Mouse (Mus musculus) heart, postnatal 0 days (tissue): ENCODE data around the gene Chst14.

Experiments used
- CTCF ChIP-seq: IDR thresholded peaks from 2 replicates; pipeline ENCODE4 v1.5.1; 2016; ENCODE audit warnings: antibody characterized with exemption, control low read depth, low read depth
- EP300 ChIP-seq: IDR thresholded peaks from 2 replicates; pipeline ENCODE4 v1.6.1; 2016; ENCODE audit warnings: antibody characterized with exemption, low read depth

GRCm38 (mm10) chr2:118943232-118943631 lies 16.9 kb downstream of the Chst14 start:
- TF ChIP-seq EP300 (no peak), CTCF (no peak)
